Mouse (Mus musculus): ENCODE data around the gene Hoxa1. TPM values are rescaled to one million over a fixed set of nuclear protein-coding genes. Genes with fewer than 3 reads are reported as not detected.

The Hoxa1 gene
- polyA plus RNA-seq, 1 experiment from 2014 or later, result 3.0 TPM

- 31% methylated on average over 3 of the region's 3 CpGs for WGBS
- Histone ChIP-seq H3K9me3 (ENCODE audit: control insufficient read depth, low read depth, low read length) (no peaks in the 10 kb centered on the region), H3K27me3 (ENCODE audit: control insufficient read depth, insufficient read depth, low read length) (no peaks in the 10 kb centered on the region), H3K27ac (ENCODE audit: low read length) (no peak overlapping the region), H3K36me3 (ENCODE audit: control insufficient read depth, insufficient read depth, low read length) (no peaks in the 10 kb centered on the region), H3K4me2 (replicated peaks; ENCODE audit: low read depth, low read length) (no peak overlapping the region), H3K4me3 (ENCODE audit: low read depth, low read length) (no peak overlapping the region), H3K4me1 (ENCODE audit: control insufficient read depth, insufficient read depth, low read length) (0 out of 2 replicates have a peak, but pooled peaks cover 2% of the 10 kb centered on the region), H3K9ac (replicated peaks; ENCODE audit: low read depth, low read length) (no peak overlapping the region)
- ATAC-seq (ENCODE audit: insufficient number of reproducible peaks, insufficient read depth, low FRiP score, low read depth), result no peak
These were observed 36.9 kb downstream of the Hoxa1 start for GRCm38 (mm10) chr6:52121173-52121572.

- 24% methylated on average over 6 of the region's 6 CpGs for WGBS
- no peaks in the 10 kb centered on the region for H3K27me3 ChIP-seq (ENCODE audit: control insufficient read depth, insufficient read depth, low read length)
- no peaks in the 10 kb centered on the region for H3K36me3 ChIP-seq (ENCODE audit: control insufficient read depth, insufficient read depth, low read length)
- 0 out of 2 replicates have a peak, but pooled peaks cover 2% of the 10 kb centered on the region for H3K4me1 ChIP-seq (ENCODE audit: control insufficient read depth, insufficient read depth, low read length)
- no peak overlapping the region for H3K4me3 ChIP-seq (ENCODE audit: low read depth, low read length)
- no peak for ATAC-seq (ENCODE audit: insufficient number of reproducible peaks, insufficient read depth, low FRiP score, low read depth)
- H3K9ac ChIP-seq (replicated peaks; ENCODE audit: low read depth, low read length), result no peak overlapping the region
- H3K4me2 ChIP-seq (replicated peaks; ENCODE audit: low read depth, low read length), result no peak overlapping the region
- H3K9me3 ChIP-seq (ENCODE audit: control insufficient read depth, low read depth, low read length), result no peaks in the 10 kb centered on the region
- H3K27ac ChIP-seq (ENCODE audit: low read length), result no peak overlapping the region
These were observed 39.0 kb downstream of the Hoxa1 start for GRCm38 (mm10) chr6:52118903-52119635.

- 15% methylated on average over 5 of the region's 5 CpGs for WGBS
These were observed 42.2 kb downstream of the Hoxa1 start for GRCm38 (mm10) chr6:52115899-52116298.

GRCm38 (mm10) chr6:52111846-52112245, 46.3 kb downstream of the Hoxa1 start:
- 60% methylated on average over 4 of the region's 4 CpGs for WGBS
- Histone ChIP-seq H3K9me3 (ENCODE audit: control insufficient read depth, low read depth, low read length) (no peaks in the 10 kb centered on the region), H3K4me3 (ENCODE audit: low read depth, low read length) (no peak overlapping the region), H3K27ac (ENCODE audit: low read length) (no peak overlapping the region), H3K4me1 (ENCODE audit: control insufficient read depth, insufficient read depth, low read length) (peaks cover 3% of the 10 kb centered on the region; the same call in 1 of the 2 replicates), H3K36me3 (ENCODE audit: control insufficient read depth, insufficient read depth, low read length) (no peaks in the 10 kb centered on the region), H3K27me3 (ENCODE audit: control insufficient read depth, insufficient read depth, low read length) (no peaks in the 10 kb centered on the region), H3K4me2 (replicated peaks; ENCODE audit: low read depth, low read length) (no peak overlapping the region), H3K9ac (replicated peaks; ENCODE audit: low read depth, low read length) (no peak overlapping the region)
- no peak for ATAC-seq (ENCODE audit: insufficient number of reproducible peaks, insufficient read depth, low FRiP score, low read depth)

More at GRCm38 (mm10) chr6:52115899-52116298, 42.2 kb downstream of the Hoxa1 start:
- no peaks in the 10 kb centered on the region for H3K9me3 ChIP-seq (ENCODE audit: control insufficient read depth, low read depth, low read length)
- no peak overlapping the region for H3K4me3 ChIP-seq (ENCODE audit: low read depth, low read length)
- no peaks in the 10 kb centered on the region for H3K36me3 ChIP-seq (ENCODE audit: control insufficient read depth, insufficient read depth, low read length)
- H3K27me3 ChIP-seq (ENCODE audit: control insufficient read depth, insufficient read depth, low read length), result no peaks in the 10 kb centered on the region
- no peak overlapping the region for H3K27ac ChIP-seq (ENCODE audit: low read length)
- no peak overlapping the region for H3K9ac ChIP-seq (replicated peaks; ENCODE audit: low read depth, low read length)
- H3K4me1 ChIP-seq (ENCODE audit: control insufficient read depth, insufficient read depth, low read length), result peaks cover 5% of the 10 kb centered on the region; the same call in 1 of the 2 replicates
- no peak overlapping the region for H3K4me2 ChIP-seq (replicated peaks; ENCODE audit: low read depth, low read length)
- no peak for ATAC-seq (ENCODE audit: insufficient number of reproducible peaks, insufficient read depth, low FRiP score, low read depth)

DNA sequence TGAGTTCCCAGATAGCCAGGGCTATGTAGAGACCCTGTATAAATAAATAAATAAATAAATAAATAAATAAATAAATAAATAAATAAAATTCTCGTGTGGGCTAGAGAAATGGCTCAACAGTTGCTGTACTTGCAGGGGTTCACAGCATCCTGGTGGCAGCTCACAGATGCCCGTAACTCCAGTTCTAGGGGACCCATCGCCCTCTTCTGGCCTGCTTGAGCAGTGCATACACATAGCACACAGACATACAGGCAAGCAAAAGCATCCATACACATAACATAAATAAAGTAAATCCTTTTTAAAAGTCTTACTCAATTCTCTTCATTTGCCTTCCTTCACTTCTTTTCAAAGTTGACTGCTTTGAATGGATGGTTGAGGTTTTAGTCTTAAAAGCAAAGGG, 50.7 kb downstream of the Hoxa1 start:
- ATAC-seq (ENCODE audit: insufficient number of reproducible peaks, insufficient read depth, low FRiP score, low read depth), result no peak
- Histone ChIP-seq H3K27ac (ENCODE audit: low read length) (no peak overlapping the region), H3K4me1 (ENCODE audit: control insufficient read depth, insufficient read depth, low read length) (no peaks in the 10 kb centered on the region), H3K9me3 (ENCODE audit: control insufficient read depth, low read depth, low read length) (no peaks in the 10 kb centered on the region), H3K9ac (replicated peaks; ENCODE audit: low read depth, low read length) (no peak overlapping the region), H3K4me2 (replicated peaks; ENCODE audit: low read depth, low read length) (no peak overlapping the region), H3K36me3 (ENCODE audit: control insufficient read depth, insufficient read depth, low read length) (no peaks in the 10 kb centered on the region), H3K27me3 (ENCODE audit: control insufficient read depth, insufficient read depth, low read length) (no peaks in the 10 kb centered on the region), H3K4me3 (ENCODE audit: low read depth, low read length) (no peak overlapping the region)
- WGBS, result 84% methylated on average over 3 of the region's 3 CpGs

GRCm38 (mm10) chr6:52106716-52107115, 51.4 kb downstream of the Hoxa1 start:
- no peaks in the 10 kb centered on the region for H3K9me3 ChIP-seq (ENCODE audit: control insufficient read depth, low read depth, low read length)
- H3K27me3 ChIP-seq (ENCODE audit: control insufficient read depth, insufficient read depth, low read length), result no peaks in the 10 kb centered on the region
- no peaks in the 10 kb centered on the region for H3K4me1 ChIP-seq (ENCODE audit: control insufficient read depth, insufficient read depth, low read length)
- no peak overlapping the region for H3K4me3 ChIP-seq (ENCODE audit: low read depth, low read length)
- H3K27ac ChIP-seq (ENCODE audit: low read length), result no peak overlapping the region
- 26% methylated on average over 3 of the region's 3 CpGs for WGBS
- H3K4me2 ChIP-seq (replicated peaks; ENCODE audit: low read depth, low read length), result no peak overlapping the region
- H3K36me3 ChIP-seq (ENCODE audit: control insufficient read depth, insufficient read depth, low read length), result no peaks in the 10 kb centered on the region
- no peak for ATAC-seq (ENCODE audit: insufficient number of reproducible peaks, insufficient read depth, low FRiP score, low read depth)
- no peak overlapping the region for H3K9ac ChIP-seq (replicated peaks; ENCODE audit: low read depth, low read length)

DNA sequence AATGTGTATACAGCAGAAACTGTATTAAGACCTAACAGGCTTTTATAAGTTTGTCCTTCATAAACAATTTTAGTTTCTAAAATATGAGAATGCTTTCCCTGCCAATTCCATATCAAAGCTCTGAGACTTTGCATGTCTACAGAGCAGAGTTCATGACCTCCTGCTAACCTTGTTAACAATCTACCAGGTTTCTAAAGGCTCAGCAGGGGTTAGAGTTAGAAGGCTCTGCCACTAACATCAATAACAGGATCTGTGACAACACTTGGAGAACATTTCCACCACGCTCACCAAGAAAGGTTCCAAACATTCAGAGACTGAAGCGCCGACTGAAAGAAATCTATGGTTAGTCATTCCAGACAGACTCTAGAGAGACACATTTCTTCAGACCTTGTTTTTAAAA, 51.9 kb downstream of the Hoxa1 start:
- no peak overlapping the region for H3K9ac ChIP-seq (replicated peaks; ENCODE audit: low read depth, low read length)
- H3K4me2 ChIP-seq (replicated peaks; ENCODE audit: low read depth, low read length), result no peak overlapping the region
- H3K27me3 ChIP-seq (ENCODE audit: control insufficient read depth, insufficient read depth, low read length), result no peaks in the 10 kb centered on the region
- H3K9me3 ChIP-seq (ENCODE audit: control insufficient read depth, low read depth, low read length), result no peaks in the 10 kb centered on the region
- WGBS, result 17% methylated on average over 3 of the region's 3 CpGs
- no peaks in the 10 kb centered on the region for H3K36me3 ChIP-seq (ENCODE audit: control insufficient read depth, insufficient read depth, low read length)
- no peaks in the 10 kb centered on the region for H3K4me1 ChIP-seq (ENCODE audit: control insufficient read depth, insufficient read depth, low read length)
- no peak overlapping the region for H3K27ac ChIP-seq (ENCODE audit: low read length)
- ATAC-seq (ENCODE audit: insufficient number of reproducible peaks, insufficient read depth, low FRiP score, low read depth), result no peak
- no peak overlapping the region for H3K4me3 ChIP-seq (ENCODE audit: low read depth, low read length)

Measured in stomach, embryonic 14.5 days (tissue).